Mouse (Mus musculus) heart, postnatal 4 days (tissue): ENCODE measurements around the gene Nicn1. TPM values are rescaled to one million over a fixed set of nuclear protein-coding genes. Genes with fewer than 3 reads are reported as not detected.

Source experiments
- DNase-seq: peaks from one replicate; pipeline ENCODE4 v3.0.0; 2021
- total RNA-seq, 2 experiments: library from RNA; stranded (reverse); gene quantifications; 2 replicates each; pipeline ENCODE4 v1.2.3; 2021

The Nicn1 gene
- total RNA-seq: 10 to 100 TPM; 19.3 to 21.2 TPM

DNA sequence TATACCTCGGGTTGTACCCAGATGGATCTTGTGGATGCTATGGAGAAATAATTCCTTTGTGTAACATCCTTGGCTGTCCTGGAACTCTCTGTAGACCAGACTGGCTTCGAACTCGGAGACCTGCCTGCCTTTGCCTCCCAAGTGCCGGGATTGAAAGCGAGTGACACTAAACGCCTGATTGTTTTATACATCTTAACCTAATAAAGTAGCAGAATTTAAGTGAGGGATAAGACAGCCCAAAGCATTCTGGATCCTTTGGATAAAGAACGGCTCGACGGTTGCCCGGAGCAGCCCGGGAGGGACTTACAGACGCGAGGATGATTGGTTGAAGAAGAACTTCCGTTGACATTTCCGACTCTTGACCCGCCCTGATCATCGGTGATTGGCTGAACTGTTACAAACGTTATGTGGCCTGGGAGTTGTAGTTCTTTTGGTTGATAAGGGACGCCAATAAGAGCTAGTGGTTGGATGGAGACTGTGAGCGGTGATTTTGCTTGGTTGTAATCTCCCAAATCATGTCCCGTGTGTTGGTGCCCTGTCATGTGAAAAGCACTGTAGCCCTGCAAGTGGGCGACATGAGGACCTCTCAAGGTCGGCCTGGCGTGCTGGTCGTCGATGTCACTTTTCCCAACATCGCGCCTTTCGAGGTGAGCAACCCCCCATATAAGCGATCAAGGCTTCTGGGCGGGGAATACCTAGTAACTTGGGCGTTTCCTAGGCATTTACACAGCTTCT is at the start of gene Nicn1:
TSS of gene Nicn1 (plus strand) at position 414 of the 735 bp plus-strand sequence.
- DNase-seq: peak; percentile 89

GRCm38 (mm10) chr9:108244540-108244939 is 45.7 kb upstream of the Nicn1 start:
- no peak for DNase-seq

GRCm38 (mm10) chr9:108244984-108245383 is 45.2 kb upstream of the Nicn1 start:
- DNase-seq: no peak

- DNase-seq: no peak
Measured at GRCm38 (mm10) chr9:108248957-108249356, 41.3 kb upstream of the Nicn1 start.

GRCm38 (mm10) chr9:108251877-108252276 is 38.4 kb upstream of the Nicn1 start:
- peak; percentile 64 for DNase-seq

DNA sequence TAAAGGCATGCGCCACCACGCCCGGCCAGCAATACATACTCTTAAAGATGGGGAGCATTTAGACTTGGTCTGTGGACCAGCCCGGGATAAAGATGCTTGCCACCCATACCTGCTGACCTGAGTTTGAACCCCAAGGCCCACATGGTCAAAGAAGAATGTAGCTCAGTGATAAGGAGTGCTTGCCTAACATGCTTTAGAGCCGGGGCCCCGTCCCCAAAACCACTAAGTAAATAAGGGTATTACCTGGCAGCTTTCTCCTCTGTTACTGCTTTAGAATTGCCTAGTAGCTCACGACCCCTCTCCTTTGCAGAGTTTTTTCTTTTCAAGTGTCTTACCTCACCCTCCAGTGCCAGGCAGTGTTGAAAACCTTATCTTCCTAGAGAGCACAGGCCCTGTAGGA is 37.5 kb upstream of the Nicn1 start:
- DNase-seq: no peak

DNA sequence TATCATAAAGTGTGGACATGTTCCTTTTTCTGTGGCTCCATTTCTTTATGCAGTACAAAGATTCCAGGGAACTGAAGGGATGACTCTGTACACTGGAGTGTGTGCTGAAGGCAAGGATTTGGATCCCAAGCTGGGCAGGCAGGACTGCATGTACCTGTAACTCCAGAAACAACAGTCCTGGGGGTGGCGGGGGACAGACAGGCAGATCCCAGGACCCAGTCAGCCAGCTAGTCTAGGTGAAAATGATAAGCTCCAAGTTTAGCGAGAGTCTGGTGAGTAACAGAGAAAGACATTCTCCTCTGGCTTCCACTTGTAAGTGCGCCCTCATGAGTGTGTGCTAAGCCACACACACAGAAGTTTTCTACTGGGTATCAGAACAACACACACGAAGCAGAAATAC is 29.7 kb upstream of the Nicn1 start:
- DNase-seq: no peak

DNA sequence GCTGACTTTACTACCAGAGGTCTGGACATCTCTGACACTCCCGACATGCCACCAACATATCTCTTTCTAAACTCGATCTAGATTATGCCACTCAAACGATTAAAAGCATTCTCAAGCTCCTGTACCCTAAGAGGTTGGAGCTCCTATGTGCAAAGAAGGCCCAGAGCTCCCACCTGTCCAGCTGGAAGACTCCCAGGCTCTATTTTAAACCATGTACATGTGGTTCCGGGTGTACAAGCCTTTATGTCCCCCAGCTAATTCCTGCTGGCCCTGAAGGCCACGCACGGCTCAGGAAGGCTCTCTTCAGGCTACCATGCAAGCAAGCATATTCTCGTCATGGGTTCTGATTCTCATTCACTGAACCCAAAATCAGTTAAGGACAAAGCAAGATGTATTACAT is 28.4 kb upstream of the Nicn1 start:
- DNase-seq: no peak

- peak; percentile 31 for DNase-seq
Measured at GRCm38 (mm10) chr9:108262494-108263049, 27.7 kb upstream of the Nicn1 start.

DNA sequence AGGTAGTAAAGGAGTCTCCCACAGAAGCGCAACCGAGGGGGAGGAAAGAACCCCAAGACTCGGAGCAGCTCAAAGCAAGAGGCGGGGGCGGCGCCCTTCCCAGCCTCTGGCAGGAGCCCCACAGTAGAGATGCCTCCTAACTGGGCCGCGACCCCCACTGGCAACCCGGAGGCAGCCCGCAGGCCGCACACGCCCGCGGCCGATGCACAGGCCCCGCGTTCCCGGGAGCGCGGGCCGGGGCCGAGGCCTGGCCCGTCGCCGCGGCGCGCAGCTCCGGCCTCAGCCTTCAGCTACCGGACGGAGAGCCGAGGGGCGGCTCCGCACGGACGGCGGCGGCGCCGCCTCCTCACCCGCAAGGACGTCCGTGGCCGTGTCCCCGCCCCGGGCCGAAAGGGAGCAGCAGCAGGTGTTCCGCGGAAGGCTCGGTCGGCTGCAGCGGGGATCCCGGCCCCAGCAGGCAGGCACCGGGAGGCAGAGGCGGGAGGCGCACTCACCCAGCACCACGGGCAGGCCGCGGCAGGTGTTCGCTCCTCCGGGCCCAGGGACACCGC is 27.0 kb upstream of the Nicn1 start:
- peak; percentile 49 for DNase-seq

- DNase-seq: peak; percentile 100
Measured at GRCm38 (mm10) chr9:108263690-108264190, 26.5 kb upstream of the Nicn1 start, which contains the start of gene Dag1. Gene Dag1 (minus strand): TSS chr9:108263958.

DNA sequence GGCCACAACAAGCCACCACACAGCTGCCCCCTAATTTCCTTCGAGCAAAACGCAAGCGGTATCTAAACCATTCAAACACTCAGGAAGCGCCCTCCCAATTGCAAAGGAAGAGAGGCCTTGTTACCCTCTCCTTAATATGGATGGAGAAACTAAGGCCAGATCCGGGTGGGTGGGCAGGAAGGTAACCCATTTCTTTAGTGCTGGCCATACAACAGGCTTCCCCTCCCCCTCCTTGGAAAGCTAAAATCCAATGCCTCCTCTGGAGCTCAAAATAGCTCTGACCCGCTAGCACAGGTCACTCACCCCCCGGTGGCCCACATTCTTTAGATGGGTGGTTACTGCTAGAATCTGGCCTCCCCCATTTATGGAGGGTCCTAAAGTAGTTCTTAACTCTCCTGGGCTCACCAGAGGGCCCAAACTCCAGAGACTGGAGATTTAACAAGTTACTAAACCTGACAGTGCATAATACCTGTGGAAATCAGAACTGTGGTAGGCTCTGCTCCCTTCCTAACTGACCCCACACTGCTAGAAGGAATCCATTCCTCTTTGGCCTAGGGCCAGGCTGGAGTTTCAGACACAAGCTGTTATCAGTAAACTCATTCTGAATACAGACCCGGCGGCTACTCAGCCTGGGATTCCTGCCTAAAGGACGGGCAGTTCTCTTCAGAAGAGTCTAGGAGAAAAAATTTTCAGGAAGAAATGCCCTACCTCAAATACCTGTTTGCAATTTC is 25.9 kb upstream of the Nicn1 start:
- peak; percentile 82 for DNase-seq

DNA sequence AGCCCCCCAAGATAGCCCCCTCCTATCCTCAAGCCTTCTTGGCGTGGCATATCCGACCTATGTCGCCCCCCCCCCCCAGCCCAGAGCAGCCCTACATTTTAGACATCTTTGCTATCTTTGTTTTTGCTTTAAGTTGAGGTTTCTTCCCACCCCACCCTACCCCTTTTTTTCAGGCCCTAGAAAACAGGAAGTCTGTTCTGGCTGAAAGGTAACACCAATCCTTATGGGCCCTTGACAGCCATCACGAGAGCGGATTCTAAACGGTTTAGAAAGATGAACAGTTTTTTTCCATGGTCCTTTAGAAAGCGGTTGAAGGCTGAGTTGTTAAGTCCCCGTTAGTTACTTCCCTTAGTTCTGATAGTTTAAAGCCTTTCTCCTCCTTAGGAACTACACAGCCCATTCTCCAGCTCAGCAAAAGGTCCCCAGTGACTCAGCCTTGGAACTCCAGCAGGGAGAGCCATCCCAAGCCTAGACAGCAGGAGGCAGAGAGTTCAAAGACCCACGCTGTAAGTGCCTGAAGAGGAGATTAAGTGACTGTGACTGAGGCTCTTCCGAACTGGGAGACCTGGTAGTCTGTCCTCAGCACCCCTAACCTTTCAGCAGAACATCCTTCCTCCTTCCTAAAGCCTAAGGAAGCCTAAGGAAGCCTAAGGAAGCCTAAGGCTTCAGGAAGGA is 23.8 kb upstream of the Nicn1 start:
- no peak for DNase-seq

DNA sequence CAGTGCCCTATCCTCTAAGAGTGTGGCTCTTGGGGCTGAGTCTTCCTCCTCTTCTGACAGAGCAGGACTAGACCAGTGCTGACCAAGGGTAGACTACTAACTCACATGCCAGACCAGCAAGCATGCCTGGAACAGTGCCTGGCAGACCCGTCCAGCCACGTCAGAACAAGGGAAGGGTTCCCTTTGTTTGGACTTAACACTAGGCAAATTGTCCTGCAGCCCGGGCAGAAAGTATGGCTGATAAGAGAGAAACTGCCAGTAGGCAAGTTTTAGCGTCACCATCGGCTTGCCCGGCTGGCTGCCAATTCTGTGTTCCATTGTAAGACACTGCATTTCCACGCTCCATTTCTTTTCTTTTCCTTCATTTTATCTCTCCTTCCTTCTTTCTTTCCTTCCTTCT is 22.5 kb upstream of the Nicn1 start:
- DNase-seq: peak; percentile 79

GRCm38 (mm10) chr9:108268701-108269100 is 21.5 kb upstream of the Nicn1 start:
- peak; percentile 42 for DNase-seq

GRCm38 (mm10) chr9:108271941-108272340 is 18.3 kb upstream of the Nicn1 start:
- DNase-seq: no peak

DNA sequence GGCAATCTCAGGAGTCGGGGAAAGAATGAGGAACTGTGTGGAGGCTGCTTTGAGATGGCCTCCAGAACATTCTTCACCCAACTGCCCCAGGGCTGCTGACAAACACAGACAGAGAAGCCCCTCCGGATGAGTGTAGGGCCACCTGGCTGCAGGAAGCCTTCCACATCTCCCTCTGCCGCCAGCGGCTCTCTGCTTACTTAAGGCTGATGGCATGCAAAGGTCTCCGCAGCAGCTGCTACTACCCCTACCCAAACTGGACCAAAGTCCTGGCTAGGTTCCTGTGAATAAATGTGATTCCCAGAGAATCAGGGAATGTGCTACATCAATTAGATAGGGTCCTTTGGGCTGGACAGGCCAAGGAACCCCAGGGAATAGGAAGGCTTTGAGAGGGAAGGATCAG is 17.5 kb upstream of the Nicn1 start:
- no peak for DNase-seq

GRCm38 (mm10) chr9:108273485-108273884 is 16.7 kb upstream of the Nicn1 start:
- DNase-seq: no peak

DNA sequence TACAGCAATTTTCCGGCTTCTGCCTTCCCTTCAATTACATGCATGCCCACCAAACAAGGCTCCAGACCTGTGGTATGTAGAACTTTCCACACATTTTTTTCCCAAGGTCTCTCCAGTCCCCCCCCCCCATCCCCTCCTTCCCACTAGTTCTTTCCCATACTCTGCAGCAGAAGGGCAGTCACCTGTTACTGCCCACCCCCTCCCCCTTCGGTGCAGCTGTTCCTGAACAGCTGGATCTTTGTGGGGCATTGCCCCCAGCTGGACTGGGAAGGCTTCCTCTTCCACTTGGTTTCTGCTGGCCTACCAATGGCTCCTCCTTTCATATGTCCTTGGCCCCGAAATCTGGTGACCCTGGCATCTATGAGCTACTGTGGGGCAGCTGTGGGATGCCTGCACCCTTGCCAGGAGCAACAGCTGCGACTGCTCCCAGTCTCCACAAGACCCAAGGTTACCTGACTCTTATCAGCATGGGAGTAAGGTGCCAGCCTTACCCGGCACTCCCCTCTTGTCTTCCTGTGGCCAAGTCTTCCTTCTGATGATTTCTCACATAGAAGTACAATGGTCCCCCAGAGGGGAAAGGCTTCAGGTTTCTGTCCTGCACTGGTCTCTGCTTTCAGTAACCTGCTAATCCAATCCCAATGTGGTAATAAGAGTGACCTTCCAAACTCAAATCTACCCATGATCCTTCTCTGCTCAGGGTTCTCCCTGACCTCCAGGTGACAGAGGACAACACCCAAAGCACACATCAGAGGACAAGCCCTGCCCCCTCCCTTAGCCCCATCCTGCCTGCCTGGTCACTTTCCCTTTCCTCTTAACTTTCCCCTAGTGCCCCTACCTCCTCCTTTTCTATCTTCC is 15.5 kb upstream of the Nicn1 start:
- DNase-seq: no peak

- DNase-seq: no peak
Measured at GRCm38 (mm10) chr9:108275331-108275659, 14.9 kb upstream of the Nicn1 start.

DNA sequence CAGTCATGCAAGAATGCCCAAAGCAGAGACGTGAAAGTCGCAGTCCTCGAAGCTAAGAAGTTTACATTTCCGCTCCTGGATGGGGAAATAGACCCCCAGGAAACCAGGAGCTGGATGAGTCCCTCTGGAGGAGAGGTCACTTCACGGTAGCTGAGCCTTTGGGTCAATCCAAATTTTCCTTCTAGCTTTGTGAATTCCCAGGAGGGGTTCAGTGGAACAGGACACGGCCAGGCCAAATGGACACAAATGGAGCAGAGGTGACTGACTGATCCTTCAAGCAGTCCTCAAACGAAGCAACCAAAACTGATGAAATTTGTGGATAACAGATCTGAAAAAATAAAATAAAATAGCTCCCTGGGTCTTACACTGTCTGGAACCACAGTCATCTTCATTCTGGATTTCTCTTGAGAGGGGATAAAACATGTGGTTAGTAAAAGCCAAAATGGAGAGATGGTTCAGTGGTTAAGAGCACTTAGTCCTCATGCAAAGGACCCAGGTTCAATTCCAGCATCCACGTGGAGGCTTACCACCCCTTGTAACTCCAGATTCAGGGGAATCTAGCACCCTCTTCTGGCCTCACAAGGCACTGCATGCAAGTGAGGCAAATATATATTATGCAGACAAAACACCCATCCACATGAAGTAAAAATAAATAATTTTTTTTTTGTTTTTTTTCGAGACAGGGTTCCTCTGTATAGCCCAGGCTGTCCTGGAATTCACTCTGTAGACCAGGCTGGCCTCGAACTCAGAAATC is 11.4 kb upstream of the Nicn1 start:
- DNase-seq: peak; percentile 63
